Mouse (Mus musculus): Measurements from ENCODE around the gene H2-DMb2.

H2-DMb2 gene

DNA sequence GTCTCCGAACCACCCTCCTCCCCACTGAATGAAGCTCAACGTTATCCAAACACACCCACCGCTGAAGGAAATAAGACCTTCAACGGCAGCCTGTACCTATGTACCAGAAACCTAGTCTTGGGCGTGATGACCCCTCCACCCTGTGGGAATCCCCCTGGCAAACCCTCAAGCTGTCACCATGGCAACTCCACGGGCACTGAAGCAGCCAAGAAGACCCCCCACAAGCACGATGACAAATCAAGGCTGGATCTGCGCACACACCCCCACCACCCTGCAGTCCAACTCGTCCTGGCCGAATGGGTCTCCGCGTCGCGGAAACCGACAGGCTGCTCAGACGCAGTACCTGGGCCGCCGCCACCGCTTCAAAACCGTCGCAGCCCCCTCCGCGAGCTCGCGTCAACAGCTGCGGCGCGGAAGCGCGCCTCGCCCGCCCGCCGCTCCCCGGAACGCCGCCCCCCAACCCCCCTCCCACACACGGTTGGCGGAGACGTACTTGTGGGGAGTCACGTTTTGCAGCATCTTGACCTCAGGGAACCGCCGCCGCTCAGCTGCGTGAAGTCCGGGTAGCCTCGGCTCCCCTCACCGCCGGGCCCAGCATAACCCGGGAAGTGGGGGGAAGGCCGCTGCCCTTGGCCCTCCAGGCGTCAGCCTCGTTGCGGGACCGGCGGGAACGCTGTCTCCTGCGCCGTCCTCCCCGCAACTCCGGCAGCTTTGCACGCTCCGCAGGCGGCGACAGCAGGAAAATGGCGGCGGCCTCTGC lies 24.8 kb upstream of the H2-DMb2 start:
- DNase-seq (ENCODE audit: low read depth, low spot score), result no peak

DNA sequence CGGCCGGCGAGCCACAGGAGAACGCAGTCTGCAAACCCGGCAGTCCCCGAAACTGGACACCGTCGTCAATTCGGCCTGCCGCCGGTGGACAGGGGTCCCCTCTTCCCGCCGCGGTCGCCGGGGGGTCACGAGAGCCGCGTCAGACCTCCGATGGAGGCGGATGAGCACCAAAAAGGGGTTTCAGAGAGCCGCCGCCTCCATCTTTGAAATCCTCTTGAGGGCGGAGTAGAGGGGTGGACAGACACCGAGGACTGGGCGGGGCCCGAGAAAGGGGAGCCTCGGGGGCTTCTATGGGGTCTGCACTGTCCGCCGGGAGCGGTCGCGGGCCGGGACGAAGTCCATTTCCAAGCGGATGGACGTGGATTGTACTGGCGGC lies 24.2 kb upstream of the H2-DMb2 start:
- DNase-seq (ENCODE audit: low read depth, low spot score), result no peak

DNA sequence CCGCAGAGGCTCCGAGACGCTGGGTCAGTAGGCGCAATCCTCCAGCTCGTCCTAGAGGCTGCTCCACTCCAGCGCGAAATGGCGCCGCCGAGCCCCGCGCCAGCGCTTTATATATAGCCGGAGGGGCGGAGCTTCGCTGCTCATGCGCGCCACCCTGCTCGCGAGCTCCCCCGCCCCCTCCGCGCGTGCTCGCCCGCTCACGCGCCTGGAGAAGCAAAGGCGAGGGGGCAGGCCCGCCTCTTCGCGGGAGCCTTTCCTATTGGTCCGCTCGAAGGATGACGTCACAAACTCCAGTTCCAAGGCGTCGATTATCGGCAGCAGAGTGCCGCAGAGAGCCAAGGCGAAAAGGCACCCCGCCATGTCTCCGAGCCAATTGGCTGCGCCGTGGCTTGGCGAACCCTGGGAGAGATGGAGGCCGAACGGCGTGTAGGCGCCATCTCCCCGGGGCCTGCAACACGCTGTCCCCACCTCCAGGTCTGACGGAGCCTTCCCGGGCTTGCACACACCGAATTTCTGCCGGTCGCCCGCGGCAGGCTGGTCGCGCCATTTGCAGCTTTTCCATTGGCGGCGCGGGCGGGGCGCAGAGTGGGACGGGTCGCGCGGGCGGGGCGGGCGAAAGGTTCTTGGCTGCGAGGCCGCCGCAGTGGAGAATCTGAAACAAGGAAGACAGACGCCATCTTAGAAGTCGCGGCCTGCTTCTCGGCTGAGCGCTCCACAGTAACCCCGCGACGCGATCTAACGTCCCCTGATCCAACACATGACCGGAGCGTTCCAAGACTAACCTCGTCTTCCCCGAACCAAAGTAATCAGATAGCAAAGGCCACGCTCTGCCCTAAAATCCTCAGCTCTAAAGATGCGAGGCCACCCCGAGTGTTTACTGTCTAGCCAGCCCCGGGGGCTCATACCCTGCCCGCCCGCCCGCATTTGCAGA lies 23.6 kb upstream of the H2-DMb2 start, which contains the start of gene H2-DMa:
H2-DMa (plus strand) TSS at position 293 of the 931 bp plus-strand sequence.
- peak; percentile 98 for DNase-seq (ENCODE audit: low read depth, low spot score)

DNA sequence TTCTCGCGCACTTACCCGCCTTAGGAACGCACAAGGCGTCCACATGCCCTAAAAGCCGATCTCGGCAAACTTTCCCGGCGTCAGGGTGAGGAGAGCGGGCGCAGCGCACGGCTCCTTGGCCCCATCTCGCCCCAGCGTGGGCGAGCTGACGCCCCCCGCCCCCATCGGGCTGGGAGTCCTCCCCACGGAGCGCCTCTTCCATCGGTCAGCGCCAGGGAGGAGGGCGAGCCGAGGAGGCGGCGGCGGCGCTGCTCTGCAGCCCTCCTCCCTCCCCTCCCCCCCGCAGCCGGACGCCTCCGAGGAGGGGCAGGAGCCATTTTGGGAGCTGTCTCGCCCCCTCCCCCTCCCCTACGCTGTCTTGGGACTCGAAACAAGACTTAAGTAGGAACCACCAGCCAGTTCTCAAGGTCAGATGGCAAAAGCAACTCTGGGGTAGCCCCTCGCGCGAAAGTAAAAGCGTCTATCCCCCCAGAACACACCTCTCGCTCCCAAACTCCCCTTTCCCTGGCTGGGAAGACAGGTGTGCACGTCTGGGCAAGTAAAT lies 22.9 kb upstream of the H2-DMb2 start:
- peak; percentile 65 for DNase-seq (ENCODE audit: low read depth, low spot score)

DNA sequence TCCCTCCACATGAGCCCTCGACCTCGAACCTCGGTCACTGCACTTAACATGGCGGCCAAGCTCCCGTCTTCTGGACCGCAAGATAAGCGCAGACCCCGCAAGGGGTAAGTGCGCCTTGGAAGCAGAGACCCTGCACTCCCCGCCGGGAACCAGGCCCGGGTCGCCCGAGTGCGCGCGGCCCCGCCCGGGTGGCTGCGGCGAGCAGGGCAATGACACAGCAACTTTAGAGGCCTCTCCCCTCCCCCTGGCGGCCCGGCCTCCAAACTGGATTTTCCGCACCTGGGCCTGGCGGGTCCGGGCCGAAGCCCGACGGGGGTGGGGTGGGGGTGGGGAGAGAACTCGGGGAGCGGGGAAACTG lies 22.3 kb upstream of the H2-DMb2 start:
- no peak for DNase-seq (ENCODE audit: low read depth, low spot score)

DNA sequence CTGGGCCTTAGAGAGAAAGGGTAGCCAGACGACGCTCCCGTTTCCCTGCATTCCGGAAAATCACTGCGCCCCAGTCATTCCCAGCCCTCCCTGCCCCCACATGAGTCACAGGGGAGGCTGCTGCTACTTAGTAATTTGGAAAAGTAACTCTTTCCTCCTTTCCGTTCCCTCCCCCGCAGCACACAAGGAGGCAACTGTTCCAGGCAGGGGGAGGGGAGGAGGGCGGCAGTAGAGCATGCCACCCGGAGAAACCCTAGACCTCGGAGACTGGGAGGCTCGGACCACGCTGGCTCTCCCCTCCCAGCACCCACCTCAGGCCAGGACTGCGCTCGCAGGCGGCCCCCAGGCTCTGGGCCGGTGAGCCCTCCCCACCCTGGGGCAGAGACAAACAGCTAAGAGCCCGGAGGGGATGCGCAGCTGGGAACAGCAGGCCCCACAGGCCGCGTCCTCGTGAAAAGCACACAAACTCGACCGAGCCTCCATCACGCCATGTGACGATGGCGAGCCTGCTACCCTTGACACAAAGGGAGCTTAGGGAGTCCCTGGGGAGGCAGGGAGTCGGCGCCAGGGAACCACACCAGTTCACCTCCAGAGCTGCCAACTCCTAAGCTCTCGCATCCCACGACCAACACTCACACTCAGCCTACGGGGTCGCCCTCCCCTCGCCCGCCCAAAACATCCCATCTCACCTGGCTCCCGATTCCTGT lies 21.8 kb upstream of the H2-DMb2 start:
- peak; percentile 34 for DNase-seq (ENCODE audit: low read depth, low spot score)

DNA sequence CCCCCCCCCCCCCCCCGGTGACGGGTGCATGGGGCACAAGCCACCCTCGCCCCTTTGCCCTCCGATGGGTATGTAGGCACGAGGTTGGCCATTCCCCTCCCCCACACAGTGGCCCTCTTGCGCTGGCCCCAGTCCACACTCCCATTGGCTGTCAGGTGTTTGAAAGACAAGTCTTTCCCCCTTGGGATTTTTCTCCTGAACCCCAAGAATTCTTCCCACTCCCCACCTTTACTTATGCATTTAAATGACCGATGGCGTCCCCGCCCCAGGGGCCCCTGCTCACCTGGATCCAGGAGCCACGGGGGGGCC lies 21.3 kb upstream of the H2-DMb2 start:
- DNase-seq (ENCODE audit: low read depth, low spot score), result no peak

DNA sequence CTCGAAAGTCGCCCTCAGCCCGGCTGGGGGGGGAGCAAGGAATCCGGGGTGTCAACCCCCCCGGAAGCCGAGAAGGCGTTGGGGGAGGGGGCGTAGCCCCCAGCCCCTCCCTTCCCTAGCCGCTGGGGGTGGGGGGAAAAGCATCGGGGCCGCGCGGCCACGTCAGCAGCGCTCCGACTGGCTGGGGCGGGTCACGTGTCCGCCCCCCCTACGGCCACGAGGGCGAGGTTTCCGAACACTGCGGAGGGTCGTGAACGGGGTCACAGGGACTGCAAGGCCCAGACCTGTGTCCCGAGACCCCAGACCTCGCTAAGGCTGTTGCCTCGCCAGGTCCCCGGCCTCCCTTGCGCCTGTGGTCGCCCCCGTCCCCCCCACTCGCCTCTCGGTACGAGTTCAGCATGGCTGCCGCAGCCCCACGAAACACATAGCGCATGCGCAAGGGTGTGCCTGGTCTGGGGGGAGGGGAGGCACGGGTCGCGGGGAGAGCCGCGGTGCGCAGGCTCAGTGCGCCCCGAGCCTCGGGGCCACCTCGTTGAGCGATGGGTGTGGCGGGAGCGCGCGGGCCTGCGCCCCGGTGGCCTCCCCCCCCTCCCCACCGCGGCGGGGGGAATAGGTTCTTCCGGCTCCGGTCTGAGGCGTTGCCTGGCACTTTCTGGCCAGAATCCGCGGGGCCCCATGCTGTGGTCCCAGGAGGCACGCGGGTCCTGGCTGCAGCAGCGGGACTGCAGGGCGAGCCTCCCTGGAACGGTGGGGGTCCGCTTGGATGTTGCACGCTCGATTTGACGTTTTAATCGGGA lies 20.7 kb upstream of the H2-DMb2 start, which contains the start of gene Brd2:
Brd2 (minus strand) TSS at position 447 of the 797 bp plus-strand sequence.
- peak; percentile 94 for DNase-seq (ENCODE audit: low read depth, low spot score)

DNA sequence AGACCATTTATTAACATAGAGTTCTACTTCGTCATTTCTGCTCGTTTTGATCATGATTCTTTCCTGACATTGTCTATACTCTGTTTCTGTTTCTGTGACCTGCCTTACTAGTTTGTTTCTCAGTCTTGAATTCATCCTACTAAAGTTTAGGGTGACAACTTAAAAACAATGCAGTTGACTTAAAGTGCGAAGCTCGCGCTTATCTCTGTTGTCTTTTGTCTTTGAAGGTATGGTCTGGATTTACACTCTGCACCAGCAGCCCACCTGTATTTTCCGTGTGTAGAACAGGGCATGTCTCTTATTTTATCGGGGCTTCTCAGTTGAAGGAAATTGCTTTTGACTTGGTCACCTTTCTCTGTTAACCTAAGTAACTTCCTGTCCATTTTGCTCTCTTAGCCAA lies 20.0 kb upstream of the H2-DMb2 start:
- no peak for DNase-seq (ENCODE audit: low read depth, low spot score)

DNA sequence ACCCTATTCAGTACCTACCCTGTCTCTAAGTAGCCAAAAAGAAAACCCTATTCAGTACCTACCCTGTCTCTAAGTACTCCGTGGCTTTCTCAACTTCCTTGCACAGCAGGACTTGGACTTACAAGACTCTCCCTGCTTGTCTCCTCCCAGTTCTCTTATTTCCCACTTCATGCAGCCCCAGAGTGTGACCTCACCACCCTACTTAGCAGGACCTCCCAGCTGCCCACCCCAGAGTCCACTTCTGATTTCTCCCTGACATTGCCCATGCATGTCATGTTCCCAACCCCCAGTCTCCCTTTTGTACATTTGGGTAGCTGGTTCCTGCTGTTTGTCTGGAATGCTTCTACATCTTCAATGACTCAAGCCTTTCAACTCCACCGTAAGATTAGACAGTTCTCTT lies 19.6 kb upstream of the H2-DMb2 start:
- no peak for DNase-seq (ENCODE audit: low read depth, low spot score)

DNA sequence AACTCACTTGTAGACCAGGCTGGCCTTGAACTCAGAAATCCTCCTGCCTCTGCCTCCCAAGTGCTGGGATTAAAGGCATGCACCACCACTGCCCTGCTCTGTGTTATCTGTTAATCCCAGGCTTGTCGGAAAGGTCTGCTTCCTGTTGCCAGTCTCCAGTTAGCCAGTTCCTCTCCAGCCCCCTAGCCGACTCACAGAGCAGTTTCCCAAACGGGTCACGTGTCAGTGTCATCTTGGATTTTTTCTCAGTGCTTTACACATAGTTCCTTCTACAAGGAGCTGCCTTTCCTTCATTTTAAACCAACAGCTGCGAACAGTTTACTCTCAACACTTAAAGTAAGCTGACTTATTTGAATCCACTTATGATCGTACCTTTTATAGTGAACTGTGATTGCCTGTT lies 18.5 kb upstream of the H2-DMb2 start:
- DNase-seq (ENCODE audit: low read depth, low spot score), result no peak

DNA sequence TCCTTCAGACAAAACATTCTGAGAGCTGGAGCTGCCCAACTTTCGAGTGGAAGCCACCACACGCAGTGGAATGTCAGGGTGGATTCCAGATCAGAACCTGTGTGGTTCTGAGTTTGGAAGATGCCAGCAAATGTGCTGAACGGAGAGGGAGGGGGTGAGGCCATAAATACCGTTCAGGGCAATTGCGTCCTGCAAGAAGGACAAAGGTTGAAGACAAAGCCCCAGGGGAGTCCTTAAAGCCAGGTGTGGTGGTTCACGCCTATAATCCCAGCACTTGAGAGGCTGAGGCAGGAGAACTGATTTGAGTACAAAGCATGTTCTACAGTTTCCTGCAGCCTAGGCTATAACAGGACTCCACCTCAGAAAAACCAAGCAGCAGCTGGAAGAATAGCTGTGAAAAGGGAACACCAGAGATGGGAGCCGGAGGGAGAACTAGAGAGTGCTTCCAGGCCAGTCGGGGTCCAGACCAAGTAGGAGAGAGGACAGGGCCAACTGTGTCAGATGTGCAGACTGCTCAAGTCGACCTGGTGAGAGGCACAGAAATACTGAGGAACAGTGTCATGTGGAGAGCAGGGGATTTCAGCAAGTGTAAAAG lies 16.2 kb upstream of the H2-DMb2 start:
- DNase-seq (ENCODE audit: low read depth, low spot score), result no peak

DNA sequence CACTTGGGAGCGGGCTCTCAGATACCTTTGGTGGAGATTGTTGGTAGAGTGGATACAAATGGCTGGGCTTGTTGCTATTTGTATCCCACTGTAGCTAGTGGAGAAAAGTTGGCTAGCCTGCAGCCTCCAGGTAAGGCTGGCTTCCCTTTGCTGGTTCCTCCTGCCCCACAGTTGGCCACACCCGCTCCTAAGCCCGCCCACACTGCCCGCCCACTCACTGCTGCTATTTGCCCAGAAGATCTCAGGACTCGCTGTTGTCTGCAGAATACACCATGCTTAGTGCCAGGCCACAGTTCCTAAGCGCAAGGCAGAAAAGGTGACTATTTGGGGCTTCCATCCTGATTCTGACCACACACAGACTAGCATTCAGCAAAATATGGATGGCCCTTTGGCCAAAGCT lies 15.6 kb upstream of the H2-DMb2 start:
- no peak for DNase-seq (ENCODE audit: low read depth, low spot score)

DNA sequence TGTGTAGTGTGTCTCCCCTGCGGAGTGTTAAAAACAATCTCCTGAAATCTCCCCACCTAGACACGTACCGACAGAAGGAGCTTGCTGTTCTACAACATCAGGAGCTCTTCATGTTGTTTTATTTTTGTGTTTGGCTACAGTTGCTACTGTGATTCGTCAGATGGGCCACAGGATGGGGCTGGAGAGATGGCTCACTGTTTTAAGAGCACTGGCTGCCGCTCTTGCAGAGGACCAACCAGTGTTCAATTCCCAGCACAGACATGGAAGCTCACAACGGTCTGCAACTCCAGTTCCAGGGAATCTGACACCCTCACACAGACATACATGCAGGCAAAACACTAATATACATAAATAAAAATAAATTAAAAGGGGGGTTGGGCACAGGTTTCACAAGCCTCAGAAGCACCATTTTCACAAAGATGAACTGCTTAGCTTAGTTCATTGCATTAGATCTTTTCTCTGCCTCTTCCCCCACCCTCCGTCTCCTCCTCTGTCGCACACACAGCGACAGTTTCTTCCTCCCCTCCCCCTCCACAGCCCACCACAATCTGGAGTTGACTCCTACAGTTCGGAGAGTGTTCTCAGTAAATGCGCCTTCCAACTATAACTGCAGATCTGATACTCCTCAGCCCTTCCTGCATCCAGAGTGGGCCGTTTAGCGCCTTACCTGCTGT lies 14.7 kb upstream of the H2-DMb2 start:
- no peak for DNase-seq (ENCODE audit: low read depth, low spot score)

DNA sequence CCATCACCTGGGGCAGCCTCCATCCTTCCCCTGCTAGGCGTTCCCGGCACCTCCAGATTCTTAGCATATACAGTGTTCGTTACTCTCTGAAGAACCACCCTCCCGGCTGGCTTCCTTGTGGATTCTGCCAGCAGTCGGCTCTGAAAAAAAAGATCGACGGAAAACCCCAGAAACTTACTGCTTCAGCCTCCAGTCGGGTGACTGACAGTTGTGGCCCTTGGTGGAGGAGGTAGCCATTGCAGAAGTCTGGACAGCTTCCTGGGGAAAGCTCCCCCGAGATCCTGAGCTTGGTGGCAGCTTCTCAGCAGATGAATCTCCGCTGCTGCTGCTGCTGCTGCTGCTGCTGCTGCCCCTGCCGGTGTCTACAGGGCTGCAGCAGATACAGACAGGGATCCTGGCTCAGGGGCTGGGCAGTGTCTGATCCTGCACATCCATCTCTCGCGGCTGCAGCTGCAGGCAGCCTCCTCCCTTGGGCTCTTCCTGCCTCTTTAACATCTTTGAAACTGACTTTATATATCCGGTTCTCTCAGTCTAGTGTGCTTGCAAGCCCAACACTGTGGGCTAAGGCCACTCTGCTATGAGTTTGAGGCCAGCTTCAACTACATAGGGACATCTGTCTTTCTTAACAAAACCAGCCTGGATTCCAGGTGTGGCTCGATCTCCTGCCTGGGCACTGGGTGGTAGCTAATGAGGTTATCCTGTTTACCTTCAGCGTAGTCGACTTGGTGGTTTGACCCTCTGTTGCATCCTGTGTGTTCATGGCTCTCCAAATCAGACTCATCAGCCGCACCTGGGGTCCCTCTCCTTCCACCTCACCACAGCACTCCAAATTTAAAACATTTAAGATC lies 13.9 kb upstream of the H2-DMb2 start:
- no peak for DNase-seq (ENCODE audit: low read depth, low spot score)

DNA sequence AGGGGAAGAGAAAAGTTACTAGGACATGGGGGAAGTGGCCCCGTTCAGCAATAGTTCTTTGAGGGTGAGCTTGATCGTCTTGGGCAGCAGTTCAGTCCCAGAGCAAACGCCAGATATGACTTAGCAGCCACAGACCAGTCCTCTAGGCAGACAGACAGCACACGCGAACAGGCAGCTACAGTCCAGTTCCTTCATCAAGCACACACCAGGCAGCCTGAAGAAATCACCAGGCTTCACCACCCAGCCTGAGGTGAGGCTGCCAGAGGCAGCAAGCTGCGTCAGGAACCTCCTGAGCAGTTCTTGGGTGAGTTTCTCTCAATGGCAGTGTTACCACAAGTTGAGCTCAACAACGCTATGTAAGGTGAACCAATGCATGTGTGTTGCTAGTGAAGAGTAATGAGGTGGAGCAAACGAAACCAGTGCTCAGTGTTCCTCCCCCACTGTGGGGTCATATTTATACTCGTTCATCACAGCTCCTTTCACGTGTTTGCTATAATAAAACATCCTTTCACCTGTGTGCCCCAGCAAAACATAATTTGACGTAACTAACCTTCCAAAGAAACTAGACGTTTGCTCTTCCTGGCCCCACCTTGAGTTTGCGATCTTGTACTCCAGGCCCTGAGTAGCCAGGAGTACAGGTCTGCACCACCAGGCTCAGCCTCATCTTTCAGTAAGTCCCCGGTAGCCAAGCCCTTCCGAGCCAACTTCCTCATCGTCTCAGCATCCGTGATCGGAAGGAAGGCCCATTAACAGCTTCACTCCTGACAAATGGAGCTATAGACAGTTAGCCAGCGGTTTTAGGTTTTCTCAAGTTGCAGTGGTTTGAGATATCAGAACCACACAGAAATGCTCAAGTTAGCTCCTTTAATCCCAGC lies 12.8 kb upstream of the H2-DMb2 start:
- DNase-seq (ENCODE audit: low read depth, low spot score), result no peak

DNA sequence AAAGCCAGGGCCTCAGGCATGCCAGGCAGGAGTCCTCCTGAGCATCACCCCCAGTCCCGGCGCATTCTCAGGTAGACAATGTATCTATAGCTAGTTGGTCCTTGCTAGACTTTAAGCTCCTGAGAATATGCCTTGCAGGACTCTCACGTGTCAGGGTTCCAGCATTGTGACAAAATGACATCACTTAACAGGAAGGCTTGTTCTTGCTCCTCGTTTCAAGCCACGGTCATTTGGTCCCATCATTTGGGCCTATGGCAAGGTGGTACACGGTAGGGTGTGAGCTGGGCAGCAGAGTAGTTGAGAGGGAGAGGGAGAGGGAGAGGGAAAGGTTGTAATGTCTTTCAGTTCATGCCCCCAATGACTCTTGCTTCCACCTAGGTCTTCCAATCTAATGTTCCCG lies 11.2 kb upstream of the H2-DMb2 start:
- DNase-seq (ENCODE audit: low read depth, low spot score), result no peak

DNA sequence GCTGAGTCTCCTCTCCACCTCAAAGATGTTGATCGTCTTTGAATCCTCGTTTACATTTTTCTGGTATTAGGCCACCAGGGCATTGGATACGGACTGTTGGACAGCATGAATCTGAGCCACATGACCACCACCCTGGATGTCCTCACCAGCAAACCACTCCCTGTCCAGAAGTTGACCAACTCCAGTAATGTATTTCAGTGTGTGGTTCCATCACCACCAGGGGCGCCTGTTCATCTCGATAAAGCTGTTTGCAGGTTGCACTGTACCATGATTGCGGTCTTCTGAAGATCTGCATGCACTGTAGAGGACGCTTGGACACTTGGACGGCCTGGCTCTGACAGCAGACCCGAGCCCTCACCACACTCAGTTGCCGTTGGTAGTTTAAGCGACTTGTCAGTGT lies 9.8 kb upstream of the H2-DMb2 start:
- DNase-seq (ENCODE audit: low read depth, low spot score), result no peak
